Mouse (Mus musculus) E14TG2a.4 (cell line): Measurements from ENCODE around the gene Sycp2l.

Experiments
- CTCF ChIP-seq: conservative IDR thresholded peaks from 2 replicates; pipeline ENCODE4 v1.5.1; 2014; ENCODE audit warnings: low read length
- NANOG ChIP-seq: IDR thresholded peaks from 2 replicates; pipeline ENCODE4 v1.6.1; 2014; ENCODE audit warnings: borderline replicate concordance, low read length, mixed read lengths
- POU5F1 ChIP-seq: IDR thresholded peaks from 2 replicates; pipeline ENCODE4 v1.6.1; 2014; ENCODE audit warnings: low read length, borderline replicate concordance

GRCm38 (mm10) chr13:41216236-41216635 is 102.1 kb downstream of the Sycp2l start:
- TF ChIP-seq CTCF, result no peak
- TF ChIP-seq POU5F1, result no peak
- TF ChIP-seq NANOG, result no peak
